Mouse (Mus musculus): ENCODE results near the gene Psors1c2.

- TF ChIP-seq CTCF (IDR thresholded peaks at IDR 0.05) (no peak), EP300 (IDR thresholded peaks at IDR 0.05; ENCODE audit: insufficient read depth, low read depth, low read length) (no peak), POLR2A (IDR thresholded peaks at IDR 0.05; ENCODE audit: insufficient read depth, low read depth, low read length) (no peak)
These were observed 4.4 kb downstream of the Psors1c2 start for GRCm38 (mm10) chr17:35537421-35537820.

Data from heart, adult 2 months (tissue).